Mouse (Mus musculus): ENCODE measurements around the gene Trir. TPM values are rescaled to one million over a fixed set of nuclear protein-coding genes. Genes with fewer than 3 reads are reported as not detected.

Gene Trir
- total RNA-seq, 2 experiments from 2014 or later = 115 to 129 TPM

DNA sequence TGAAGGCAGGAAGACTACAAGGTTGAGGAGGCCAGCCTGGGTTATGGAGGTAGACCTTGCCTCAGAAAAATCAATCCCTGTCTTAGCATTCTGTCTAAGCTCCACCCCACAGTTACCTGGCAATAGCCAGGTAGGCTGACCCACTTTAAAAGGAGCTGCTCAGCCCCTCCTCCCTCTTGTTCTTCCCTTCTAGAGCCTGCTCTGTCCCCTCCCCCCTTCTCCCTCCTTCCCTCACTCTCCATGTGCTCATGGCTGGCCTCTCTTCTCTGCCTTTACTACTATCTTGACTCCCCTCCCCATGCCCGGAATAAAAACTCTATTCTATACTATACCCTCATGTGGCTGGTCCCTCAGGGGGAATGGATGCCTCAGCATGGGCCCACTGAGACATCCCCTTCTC, 7.2 kb downstream of the Trir start:
- intact Hi-C loops (cut with DNase I) = no loop called here
- DNase-seq (ENCODE audit: low spot score in 2 of 2) = no peak

GRCm38 (mm10) chr8:85034764-85035163, 8.1 kb downstream of the Trir start:
- DNase-seq (ENCODE audit: low spot score in 2 of 2) = peak; percentile 68 to 82
- intact Hi-C loops (cut with DNase I) = no loop called here

DNA sequence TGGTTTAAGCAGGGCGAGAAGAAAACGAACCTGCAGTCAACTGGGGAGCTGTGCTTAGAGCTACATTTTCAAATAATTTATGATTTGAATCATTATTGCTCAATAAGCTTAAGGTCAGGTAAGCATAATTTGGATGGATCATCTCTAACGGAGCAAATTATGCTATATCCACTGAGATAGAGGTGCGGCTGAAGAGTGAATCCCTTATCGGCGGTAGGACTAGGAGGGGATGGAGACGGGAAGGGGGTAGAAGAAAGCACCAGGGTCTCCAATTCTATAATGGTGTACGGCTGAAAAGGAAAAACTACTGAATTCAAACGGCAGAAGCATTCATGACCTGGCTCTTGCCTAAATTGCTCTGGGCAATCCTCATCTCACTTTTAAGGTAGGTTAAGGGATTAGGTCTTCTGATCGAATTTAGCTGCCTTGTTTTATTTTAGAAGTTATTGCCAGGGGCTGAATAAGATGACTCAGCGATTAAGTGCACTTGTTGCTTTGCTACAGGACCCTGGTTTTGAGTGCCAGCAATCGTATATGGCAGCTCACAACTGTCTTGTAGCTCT, 8.6 kb downstream of the Trir start:
- intact Hi-C loops (cut with DNase I) = no loop called here
- DNase-seq (ENCODE audit: low spot score in 2 of 2) = no peak

DNA sequence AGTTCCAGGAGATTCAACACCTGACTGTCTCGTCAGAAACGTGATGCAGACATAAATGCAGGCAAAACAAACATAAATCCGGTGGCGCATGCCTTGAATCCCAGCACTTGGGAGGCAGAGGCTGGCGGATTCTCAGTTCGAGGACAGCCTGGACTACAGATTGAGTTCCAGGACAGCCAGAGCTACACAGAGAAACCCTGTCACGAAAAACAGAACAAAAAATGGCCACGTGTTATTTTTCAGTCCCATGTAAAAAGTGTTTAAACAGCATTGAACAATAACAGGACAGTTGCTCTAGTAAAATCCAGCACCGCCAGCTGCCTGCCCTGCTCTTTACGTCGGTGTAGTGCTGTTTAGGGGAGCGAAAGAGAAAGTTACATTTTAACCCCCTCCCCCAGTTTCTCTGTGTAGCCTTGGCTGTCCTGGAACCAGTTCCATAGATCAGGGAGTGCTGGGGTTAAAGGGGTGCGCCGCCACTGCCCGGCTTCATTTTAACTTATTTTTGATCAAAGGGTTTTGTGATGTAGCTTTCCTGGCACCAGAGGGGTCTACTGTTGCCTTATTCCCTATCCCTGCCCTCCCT, 9.2 kb downstream of the Trir start:
- no peak for DNase-seq (ENCODE audit: low spot score in 2 of 2)
- intact Hi-C loops (cut with DNase I) = no loop called here

DNA sequence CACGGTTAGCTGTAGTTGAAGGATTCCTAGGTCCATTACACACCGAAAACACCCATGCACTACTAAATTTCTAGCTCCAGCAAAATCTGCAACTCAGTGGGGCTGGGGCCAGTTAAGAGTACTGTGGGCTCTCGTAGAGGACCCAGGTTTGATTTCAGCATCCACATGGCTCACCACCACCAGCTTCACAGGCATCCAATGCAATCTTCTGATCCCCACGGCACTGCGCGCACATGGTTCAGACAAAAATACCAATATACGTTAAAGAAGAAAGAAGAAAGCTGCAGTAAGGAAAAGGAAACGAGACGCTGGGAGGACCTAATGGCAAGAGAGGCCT, 9.7 kb downstream of the Trir start:
- intact Hi-C loops (cut with DNase I) = no loop called here
- DNase-seq (ENCODE audit: low spot score in 2 of 2) = no peak

DNA sequence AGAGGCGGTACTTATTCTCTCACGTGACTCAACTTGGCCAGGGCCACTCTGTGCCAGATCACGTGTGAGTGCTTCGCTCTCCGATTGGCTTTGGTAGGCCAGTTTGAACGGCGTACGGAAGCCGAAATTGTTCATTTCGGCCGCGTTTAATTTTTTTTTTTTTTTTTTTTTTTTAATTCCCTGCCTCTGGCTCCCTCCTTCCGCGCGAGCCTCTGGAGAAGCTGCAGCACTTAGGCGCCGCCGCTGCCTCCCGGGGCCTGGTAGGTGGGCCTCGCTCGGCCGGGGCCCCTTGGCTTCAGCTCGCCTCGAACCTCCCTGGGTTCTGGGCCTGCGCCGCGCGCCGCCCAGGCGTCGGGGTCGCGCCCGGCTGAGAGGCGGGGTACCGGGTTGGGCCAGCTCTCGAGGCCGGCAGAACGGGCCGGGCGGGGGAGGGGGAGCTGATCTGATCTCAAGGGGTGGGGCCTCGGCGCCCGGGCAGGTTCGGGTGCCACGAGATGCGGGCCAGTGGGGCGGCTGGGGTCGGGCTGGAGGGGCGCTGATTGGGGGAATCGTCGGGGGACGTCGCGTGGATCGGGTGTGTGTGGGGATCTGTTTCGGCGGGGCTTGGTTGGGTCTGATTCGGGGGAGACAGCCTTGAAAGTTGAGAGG, 10.2 kb downstream of the Trir start, which contains the start of gene Tnpo2:
TSS of gene Tnpo2 (plus strand) at position 198 of the 648 bp plus-strand sequence.
- DNase-seq (ENCODE audit: low spot score in 2 of 2) = peak; percentile 92 to 97
- intact Hi-C loops (cut with DNase I) = no loop called here

- intact Hi-C loops (cut with DNase I) = no loop called here
- DNase-seq (ENCODE audit: low spot score in 2 of 2) = no peak
Observed at GRCm38 (mm10) chr8:85037366-85037680, 10.7 kb downstream of the Trir start.

GRCm38 (mm10) chr8:85037681-85038531, 11.3 kb downstream of the Trir start:
- intact Hi-C loops (cut with DNase I) = no loop called here

GRCm38 (mm10) chr8:85043619-85044018, 17.0 kb downstream of the Trir start:
- DNase-seq (ENCODE audit: low spot score in 2 of 2) = no peak

More at GRCm38 (mm10) chr8:85037681-85038531, 11.3 kb downstream of the Trir start:
- peak; percentile 61 to 75 for DNase-seq (ENCODE audit: low spot score in 2 of 2)

GRCm38 (mm10) chr8:85057367-85057766, 30.7 kb downstream of the Trir start:
- intact Hi-C loops (cut with DNase I) = no loop called here
- DNase-seq (ENCODE audit: low spot score in 2 of 2) = no peak

More at GRCm38 (mm10) chr8:85043619-85044018, 17.0 kb downstream of the Trir start:
- intact Hi-C loops (cut with DNase I) = no loop called here

GRCm38 (mm10) chr8:85059879-85060616, 33.4 kb downstream of the Trir start, which contains the start of gene Fbxw9:
Gene Fbxw9 (plus strand): TSS chr8:85060055.
- peak; percentile 93 to 96 for DNase-seq (ENCODE audit: low spot score in 2 of 2)
- intact Hi-C loops (cut with DNase I) = no loop called here

GRCm38 (mm10) chr8:85062603-85063002, 36.0 kb downstream of the Trir start:
- no peak for DNase-seq (ENCODE audit: low spot score in 2 of 2)
- intact Hi-C loops (cut with DNase I) = no loop called here

GRCm38 (mm10) chr8:85065213-85065612, 38.6 kb downstream of the Trir start:
- DNase-seq (ENCODE audit: low spot score in 2 of 2) = no peak
- intact Hi-C loops (cut with DNase I) = no loop called here

- intact Hi-C loops (cut with DNase I) = no loop called here
- no peak for DNase-seq (ENCODE audit: low spot score in 2 of 2)
Observed at GRCm38 (mm10) chr8:85067155-85067554, 40.5 kb downstream of the Trir start.

DNA sequence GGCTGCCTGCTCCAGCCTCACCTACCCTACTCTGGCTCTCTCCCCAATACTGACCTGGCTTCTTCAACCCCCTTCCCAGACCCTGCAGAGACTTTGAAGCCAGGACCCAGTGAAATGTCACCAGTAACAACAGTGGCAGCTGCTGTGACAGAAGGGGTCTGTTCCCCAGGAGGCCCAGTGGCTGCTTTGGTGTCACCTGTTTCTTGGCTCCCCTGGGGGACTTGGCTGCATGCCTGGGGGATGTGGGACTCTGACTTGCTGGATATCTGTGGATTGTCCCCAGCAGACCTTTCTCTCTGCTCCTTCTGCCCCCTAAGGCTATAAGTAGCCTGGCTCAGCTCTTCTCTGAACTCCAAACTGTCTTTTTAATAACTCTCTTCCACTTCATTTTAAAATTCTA, 41.4 kb downstream of the Trir start, which contains the start of gene Gm5741:
TSS of gene Gm5741 (minus strand) at position 1 of the 400 bp plus-strand sequence.
- no peak for DNase-seq (ENCODE audit: low spot score in 2 of 2)
- intact Hi-C loops (cut with DNase I) = no loop called here

- intact Hi-C loops (cut with DNase I) = no loop called here
- no peak for DNase-seq (ENCODE audit: low spot score in 2 of 2)
Observed at GRCm38 (mm10) chr8:85071041-85071440, 44.4 kb downstream of the Trir start.

DNA sequence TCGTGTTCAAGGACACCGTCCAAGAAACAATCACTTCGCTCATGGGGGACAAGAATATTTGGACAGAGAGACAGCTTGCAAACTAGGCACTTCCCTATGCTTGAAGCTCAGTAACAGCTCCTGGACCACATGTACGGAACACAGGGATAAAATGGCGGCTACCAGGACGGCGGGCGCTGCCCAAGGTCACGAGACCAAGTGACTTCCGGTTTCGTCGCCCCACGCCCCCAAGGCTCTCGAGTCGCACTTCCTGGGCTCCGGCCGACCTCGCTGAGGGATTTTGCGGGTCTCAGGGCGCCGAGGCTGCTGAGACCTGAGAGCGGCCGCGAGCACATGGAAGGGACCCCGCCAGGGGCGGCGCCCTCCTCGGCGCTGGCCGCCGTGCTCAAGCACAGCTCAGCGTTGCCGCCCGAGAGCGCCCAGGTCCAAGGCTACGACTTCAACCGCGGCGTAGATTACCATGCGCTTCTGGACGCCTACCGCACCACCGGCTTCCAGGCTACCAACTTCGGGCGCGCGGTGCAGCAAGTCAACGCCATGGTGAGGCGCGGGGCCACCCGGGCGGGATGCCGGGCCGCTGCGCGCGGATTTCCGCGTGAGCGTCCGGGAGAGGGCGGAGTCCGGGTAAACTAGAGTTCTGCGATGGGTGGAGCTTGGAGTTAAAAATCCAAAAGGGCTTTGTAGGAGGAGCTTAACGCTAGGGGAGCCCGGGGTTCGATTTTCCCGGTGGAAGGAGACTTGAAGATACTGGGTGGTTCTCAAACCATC, 45.1 kb downstream of the Trir start, which contains the start of gene Dhps:
TSS of gene Dhps (plus strand) at position 244 of the 768 bp plus-strand sequence.
- intact Hi-C loops (cut with DNase I) = no loop called here
- peak; percentile 90 to 96 for DNase-seq (ENCODE audit: low spot score in 2 of 2)

- peak in 1 of 2 experiments; percentile 57 for DNase-seq (ENCODE audit: low spot score in 2 of 2)
- intact Hi-C loops (cut with DNase I) = no loop called here
Observed at GRCm38 (mm10) chr8:85072364-85072929, 45.8 kb downstream of the Trir start.

All from left cerebral cortex, postnatal 25 days (tissue).